Mouse (Mus musculus) limb, embryonic 10.5 days (tissue): ENCODE data around the gene Krcc1. TPM values are rescaled to one million over a fixed set of nuclear protein-coding genes. Genes with fewer than 3 reads are reported as not detected.

Experiments
- DNase-seq: peaks from one replicate; pipeline ENCODE4 v3.0.0-alpha.2; 2017; ENCODE audit warnings: low spot score
- H3K27ac ChIP-seq: fragments of 300-500 bp; sonication (generic); 2 replicates; pipeline ENCODE4 v1.5.1; 2016; ENCODE audit warnings: mild to moderate bottlenecking
- H3K27me3 ChIP-seq: fragments of 300-500 bp; sonication (generic); 2 replicates; pipeline ENCODE4 v1.6.1; 2016; ENCODE audit warnings: low read depth, mild to moderate bottlenecking; ENCODE audit not compliant: poor library complexity, severe bottlenecking
- H3K36me3 ChIP-seq: fragments of 300-500 bp; sonication (generic); 2 replicates; pipeline ENCODE4 v1.6.1; 2016; ENCODE audit warnings: mild to moderate bottlenecking, moderate library complexity
- H3K4me1 ChIP-seq: fragments of 300-500 bp; sonication (generic); 2 replicates; pipeline ENCODE4 v1.6.1; 2016
- H3K4me3 ChIP-seq: fragments of 300-500 bp; sonication (generic); 2 replicates; pipeline ENCODE4 v1.5.1; 2016; ENCODE audit warnings: mild to moderate bottlenecking, moderate library complexity
- H3K9me3 ChIP-seq: fragments of 300-500 bp; sonication (generic); replicated peaks from 2 replicates; pipeline ENCODE4 v1.6.1; 2016; ENCODE audit warnings: mild to moderate bottlenecking
- WGBS: fragments of 180-500 bp; shearing (Covaris S2); methylation state at CpG from one replicate; pipeline ENCODE4 v1.1.7; 2016; 5-methylcytosine and 5-hydroxymethylcytosine counted together
- polyA plus RNA-seq: library from polyadenylated mRNA; unstranded; fragments of >200 nt; fragmentation: Nextera tagmentation; extraction: Ambion mirVana; gene quantifications from 2 replicates; pipeline ENCODE4 v1.2.1, GENCODE M21; 2016

Krcc1 gene
- polyA plus RNA-seq = 27.0 and 32.0 TPM in 2 replicates

DNA sequence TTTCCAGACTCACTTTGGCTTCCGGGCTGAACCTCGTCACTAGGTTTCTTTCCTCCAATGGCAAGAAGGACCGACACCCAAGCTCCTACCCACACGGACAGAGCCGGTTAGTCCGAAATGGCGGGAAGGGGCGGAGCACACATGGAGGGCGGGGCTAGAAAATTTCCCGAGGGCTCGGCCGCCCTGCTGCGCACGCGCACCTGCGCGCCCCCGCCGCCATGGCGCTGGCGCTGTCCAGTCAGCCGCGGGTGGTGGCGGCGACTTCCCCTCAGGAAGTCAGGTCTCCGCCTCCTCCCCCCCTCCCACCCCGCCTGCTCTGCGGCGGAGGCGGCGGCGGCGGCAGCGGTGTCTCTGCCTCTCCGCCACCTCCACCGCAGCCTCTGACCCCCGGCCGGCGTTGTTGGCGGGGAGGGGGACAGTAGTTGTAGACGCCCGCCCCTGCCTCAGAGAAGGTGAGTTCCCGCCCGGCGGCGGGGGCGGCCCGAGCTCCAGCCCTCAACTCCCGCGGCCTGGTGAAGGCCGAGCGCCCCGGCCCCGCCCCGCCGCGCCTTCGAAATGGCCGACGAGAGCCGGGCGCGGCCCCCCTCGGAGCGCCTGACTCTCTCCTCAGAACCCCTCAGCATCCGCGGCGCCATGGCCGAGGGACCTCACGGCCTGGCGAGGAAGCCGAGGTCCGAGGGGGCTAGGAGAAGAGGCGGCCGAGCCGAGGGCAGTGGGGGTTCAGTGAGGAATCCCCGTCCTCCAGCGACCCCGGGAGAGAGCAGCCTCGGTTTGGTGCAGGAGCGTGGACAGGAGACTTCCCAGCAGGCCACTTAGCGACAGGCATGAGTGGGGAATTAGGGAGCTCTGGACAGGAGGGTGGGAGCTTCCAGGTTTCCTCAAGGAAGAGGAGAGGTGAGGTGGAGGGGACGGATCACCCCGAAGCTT, at the start of gene Krcc1:
Gene Krcc1, plus strand, starts transcription at position 289 of the 927 bp plus-strand sequence.
- Histone ChIP-seq H3K36me3 (no peaks in the 10 kb centered on the region), H3K9me3 (no peaks in the 10 kb centered on the region), H3K27me3 (no peaks in the 10 kb centered on the region), H3K4me1 (peaks cover 18% of the 10 kb centered on the region), H3K4me3 (peak within 1 kb of the TSS; percentile 93), H3K27ac (peak within 1 kb of the TSS; percentile 98)
- whole genome bisulfite sequencing = under 1% methylated on average over 83 of the region's 84 CpGs
- DNase-seq = peak; percentile 95

DNA sequence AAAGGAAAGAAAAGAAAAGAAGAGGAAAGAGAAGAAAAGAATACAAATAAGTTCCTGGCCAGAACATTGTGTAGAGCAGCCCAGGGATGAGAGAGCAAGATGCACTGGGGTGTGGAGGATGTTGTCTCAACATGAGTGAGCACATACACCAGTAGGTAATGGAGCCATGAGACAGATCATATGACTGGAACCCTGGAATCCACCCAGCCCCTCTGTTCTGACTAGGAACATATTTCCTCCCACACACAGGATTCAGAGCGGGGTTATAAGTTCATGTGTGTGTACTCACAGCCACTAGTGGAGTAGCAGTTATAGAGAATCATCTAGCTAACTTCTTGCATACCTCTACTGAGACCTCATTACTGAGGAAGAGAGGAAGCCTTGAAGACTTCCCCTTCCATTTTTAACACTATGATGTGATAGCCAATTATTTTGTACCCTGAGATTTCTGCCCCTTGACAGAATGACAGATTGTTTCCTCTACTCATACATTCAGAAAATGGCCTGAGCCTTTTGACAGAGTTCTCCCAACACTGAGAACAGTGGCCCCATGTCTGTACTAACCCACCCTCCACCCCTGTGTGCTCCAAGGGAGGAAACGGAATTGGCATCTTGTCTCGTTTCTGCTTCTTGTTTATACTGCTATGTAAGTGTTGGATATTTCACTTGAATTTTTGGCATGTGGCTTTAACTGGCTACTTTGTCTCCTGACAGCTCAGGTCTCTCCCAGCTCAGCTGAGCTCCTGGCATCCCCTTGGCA, 47.1 kb upstream of the Krcc1 start:
- Histone ChIP-seq H3K36me3 (no peaks in the 10 kb centered on the region), H3K27me3 (no peaks in the 10 kb centered on the region), H3K4me1 (peaks cover 23% of the 10 kb centered on the region), H3K4me3 (no peak overlapping the region), H3K27ac (no peak overlapping the region), H3K9me3 (no peaks in the 10 kb centered on the region)
- no peak for DNase-seq
- WGBS = 82% methylated on average over 3 of the region's 3 CpGs

DNA sequence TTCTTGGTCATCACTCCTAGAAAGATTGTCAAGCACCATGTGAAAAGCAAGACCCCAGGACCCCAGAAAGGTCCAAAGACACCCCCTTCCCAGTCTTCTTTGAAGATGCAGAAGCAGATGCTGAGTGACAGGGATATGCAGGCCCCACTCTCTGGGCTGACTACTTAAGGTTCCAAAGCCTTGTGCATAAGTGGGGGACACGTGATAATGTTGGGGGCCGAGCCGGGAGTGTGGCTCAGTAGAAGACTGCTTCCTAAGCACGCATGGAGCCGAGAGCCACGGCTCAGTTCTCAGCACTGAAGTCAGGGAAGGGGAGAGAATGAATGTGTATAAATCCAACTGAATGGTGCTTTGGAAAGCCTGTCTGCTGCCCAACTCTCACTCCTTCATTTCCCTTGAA, 44.9 kb upstream of the Krcc1 start:
- 0 out of 2 replicates have a peak overlapping the region, but pooled peaks have one; percentile 19 for H3K27ac ChIP-seq
- no peaks in the 10 kb centered on the region for H3K27me3 ChIP-seq
- DNase-seq = no peak
- 36% methylated on average over 6 of the region's 6 CpGs for WGBS
- H3K4me3 ChIP-seq = no peak overlapping the region
- peaks cover 23% of the 10 kb centered on the region for H3K4me1 ChIP-seq
- no peaks in the 10 kb centered on the region for H3K9me3 ChIP-seq
- no peaks in the 10 kb centered on the region for H3K36me3 ChIP-seq

DNA sequence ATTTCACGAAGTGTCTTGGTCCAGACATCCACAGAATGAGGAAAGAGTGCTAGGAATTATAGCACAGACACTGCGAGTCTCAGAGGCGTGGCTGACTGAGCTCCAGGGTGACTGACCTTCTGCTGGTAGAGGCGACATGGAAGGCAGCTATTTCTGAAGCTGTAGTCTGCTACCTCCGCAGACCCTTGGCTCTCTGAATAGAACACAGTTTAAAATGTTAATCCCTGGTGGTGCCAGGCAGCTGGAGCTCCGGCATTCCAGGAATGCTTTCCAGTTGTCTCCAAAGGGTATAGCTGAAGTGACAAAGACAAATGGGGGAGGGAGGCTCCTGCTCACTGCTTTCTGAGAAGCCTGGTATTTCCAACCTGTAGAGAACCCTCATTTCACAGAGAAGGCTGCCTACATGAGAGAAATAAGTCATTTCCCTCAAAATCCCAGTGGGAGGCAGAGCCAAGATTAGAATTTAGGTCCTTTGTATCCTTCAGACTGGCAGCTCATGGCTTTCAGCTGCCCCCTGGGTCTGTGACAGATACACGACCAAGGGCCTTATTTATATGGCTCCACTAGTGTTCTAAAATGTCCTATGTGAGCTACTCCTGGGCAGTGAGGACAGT, 44.2 kb upstream of the Krcc1 start:
- Histone ChIP-seq H3K27ac (no peak overlapping the region), H3K4me1 (peaks cover 23% of the 10 kb centered on the region), H3K36me3 (no peaks in the 10 kb centered on the region), H3K4me3 (no peak overlapping the region), H3K9me3 (no peaks in the 10 kb centered on the region), H3K27me3 (no peaks in the 10 kb centered on the region)
- DNase-seq = no peak
- WGBS = 9% methylated on average over 7 of the region's 7 CpGs

DNA sequence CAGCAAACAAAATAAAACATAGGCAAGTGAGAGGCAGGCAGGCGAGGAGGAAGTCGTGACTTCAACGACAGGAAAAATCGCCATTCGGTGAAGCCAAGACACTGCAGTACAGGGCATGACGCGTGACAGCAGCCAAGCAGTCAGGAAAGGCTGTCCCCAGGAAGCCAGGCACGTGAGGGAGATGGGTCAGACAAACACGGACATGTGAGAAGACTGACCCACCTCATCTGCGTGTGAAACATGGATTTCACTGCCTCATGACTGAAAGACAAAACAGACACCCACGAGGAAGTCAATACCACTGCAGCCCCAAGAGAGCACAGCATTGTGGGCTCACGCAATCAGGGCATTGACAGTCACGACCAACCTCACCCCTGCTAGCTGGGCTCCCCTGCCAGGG, 36.4 kb upstream of the Krcc1 start:
- H3K4me1 ChIP-seq = no peaks in the 10 kb centered on the region
- H3K27me3 ChIP-seq = no peaks in the 10 kb centered on the region
- DNase-seq = no peak
- 86% methylated on average over 13 of the region's 13 CpGs for WGBS
- no peak overlapping the region for H3K27ac ChIP-seq
- H3K36me3 ChIP-seq = no peaks in the 10 kb centered on the region
- no peak overlapping the region for H3K4me3 ChIP-seq
- no peaks in the 10 kb centered on the region for H3K9me3 ChIP-seq

DNA sequence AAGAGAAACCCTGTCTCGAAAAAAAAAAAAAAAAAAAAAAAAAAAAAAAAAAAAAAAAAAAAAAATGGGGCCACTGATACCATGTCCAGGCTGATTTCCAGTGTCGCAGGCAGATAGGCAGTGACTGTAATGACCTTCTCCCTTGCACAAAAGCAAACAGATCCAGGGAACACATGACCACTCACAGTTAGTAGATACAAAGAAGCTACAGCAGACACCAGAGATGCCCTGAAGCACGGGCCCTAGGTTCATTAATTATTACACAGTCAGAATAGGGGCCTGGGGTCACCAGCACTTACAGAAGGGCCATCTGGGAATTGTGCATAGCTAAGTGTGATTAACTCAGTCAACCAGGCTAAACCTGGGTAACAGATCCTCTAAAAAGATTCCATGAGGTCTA, 35.5 kb upstream of the Krcc1 start:
- 63% methylated on average over 3 of the region's 3 CpGs for WGBS
- H3K27ac ChIP-seq = no peak overlapping the region
- H3K4me1 ChIP-seq = 0 out of 2 replicates have a peak, but pooled peaks cover under 1% of the 10 kb centered on the region
- DNase-seq = no peak
- no peaks in the 10 kb centered on the region for H3K36me3 ChIP-seq
- no peaks in the 10 kb centered on the region for H3K9me3 ChIP-seq
- no peak overlapping the region for H3K4me3 ChIP-seq
- no peaks in the 10 kb centered on the region for H3K27me3 ChIP-seq

DNA sequence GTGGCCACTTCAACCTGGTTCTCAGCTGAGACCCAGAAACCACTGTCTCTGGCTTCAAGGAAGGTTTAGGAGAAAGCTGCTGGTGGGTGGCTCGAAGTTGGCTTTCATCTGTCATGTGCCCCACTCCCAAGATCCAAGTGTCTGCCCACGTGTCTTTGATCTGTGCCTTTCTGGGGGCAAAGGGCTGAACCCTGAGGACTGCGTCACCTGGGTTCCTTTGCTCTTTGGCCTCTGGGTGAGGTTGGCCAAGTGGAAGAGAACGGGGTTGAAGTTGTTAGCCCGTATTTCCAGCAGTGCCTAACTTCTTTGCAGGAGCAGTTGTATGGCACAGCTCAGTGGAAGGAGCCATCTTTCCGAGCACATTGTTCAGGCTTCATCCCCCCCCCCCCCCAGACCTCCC, 35.0 kb upstream of the Krcc1 start:
- Histone ChIP-seq H3K4me3 (no peak overlapping the region), H3K27ac (no peak overlapping the region), H3K9me3 (no peaks in the 10 kb centered on the region), H3K4me1 (0 out of 2 replicates have a peak, but pooled peaks cover 2% of the 10 kb centered on the region), H3K36me3 (no peaks in the 10 kb centered on the region), H3K27me3 (no peaks in the 10 kb centered on the region)
- 67% methylated on average over 6 of the region's 6 CpGs for WGBS
- no peak for DNase-seq

DNA sequence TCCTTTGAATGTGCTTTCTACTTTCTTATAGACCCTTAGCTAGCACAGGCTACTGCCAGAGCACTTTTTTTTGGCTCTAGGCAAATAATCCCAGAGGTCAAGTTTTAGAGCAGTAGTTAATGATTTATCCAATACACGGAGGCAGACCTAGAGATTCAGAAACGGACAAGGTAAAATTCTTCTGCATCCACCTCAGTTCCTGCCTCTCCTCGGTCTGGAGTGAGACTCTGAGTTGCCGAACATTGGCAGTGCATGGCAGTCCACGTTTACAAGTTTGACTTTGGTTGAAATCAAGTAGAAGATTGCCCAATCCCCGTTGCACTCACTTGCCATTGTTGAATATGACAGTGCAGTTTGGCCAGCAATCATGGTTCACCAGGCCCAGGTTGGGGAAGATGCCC, 34.4 kb upstream of the Krcc1 start:
- 0 out of 2 replicates have a peak, but pooled peaks cover 2% of the 10 kb centered on the region for H3K4me1 ChIP-seq
- H3K27ac ChIP-seq = no peak overlapping the region
- no peak for DNase-seq
- WGBS = 88% methylated on average over 6 of the region's 6 CpGs
- no peaks in the 10 kb centered on the region for H3K36me3 ChIP-seq
- H3K27me3 ChIP-seq = no peaks in the 10 kb centered on the region
- no peak overlapping the region for H3K4me3 ChIP-seq
- no peaks in the 10 kb centered on the region for H3K9me3 ChIP-seq

DNA sequence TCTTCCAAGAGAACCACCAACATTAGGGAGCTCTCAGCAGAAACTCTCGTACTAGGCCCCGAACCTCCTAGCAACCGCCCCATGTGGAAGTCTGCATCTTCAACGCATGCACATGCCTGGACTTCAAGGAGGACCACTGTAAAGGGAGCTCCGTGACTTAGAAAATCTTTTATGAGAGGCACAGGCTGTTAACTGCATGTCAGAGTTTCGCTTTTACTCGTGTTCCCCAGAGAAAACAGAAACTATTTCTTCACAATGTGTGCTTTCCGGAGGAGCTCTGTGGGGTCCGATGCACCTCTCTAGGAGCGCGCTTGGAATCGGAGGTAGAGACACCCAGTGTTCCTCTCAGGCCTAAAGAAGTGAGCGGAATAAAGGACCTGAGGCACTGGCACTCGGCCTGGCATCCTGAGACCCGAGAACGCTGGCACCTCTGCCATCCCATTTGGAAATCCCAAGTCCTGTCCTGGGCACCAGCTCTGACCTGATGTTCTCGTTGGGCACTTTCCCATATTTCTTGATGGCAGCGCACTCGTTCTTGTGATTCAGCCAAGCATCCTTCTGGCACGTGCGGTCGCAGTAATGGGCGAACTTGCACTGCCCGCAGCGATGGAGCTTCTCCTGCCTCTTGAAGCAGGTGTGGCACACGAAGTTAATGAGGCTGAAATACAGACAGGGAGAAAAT, 32.3 kb upstream of the Krcc1 start:
- Histone ChIP-seq H3K27ac (no peak overlapping the region), H3K27me3 (no peaks in the 10 kb centered on the region), H3K4me1 (0 out of 2 replicates have a peak, but pooled peaks cover 2% of the 10 kb centered on the region), H3K36me3 (no peaks in the 10 kb centered on the region), H3K4me3 (no peak overlapping the region), H3K9me3 (no peaks in the 10 kb centered on the region)
- no peak for DNase-seq
- WGBS = 93% methylated on average over 26 of the region's 26 CpGs

DNA sequence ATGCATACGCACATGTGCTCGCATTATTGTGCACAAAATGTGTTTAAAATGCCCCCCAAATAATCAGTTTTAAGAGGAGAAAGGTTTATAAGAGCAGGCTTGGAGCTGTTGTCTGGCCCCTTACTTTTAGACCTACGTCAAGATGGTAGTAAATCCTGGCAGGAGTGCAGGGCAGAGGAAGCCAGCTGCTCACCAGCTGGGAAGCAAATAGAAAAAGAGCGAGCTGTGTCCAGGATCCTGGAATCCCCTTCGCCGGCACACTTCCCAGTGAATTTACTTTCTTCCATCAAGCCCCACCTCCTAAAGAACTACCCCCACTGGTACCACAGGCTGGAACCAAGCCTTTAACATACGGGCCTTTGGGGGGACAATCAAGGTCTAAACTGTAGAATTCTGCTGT, 30.6 kb upstream of the Krcc1 start:
- Histone ChIP-seq H3K27me3 (no peaks in the 10 kb centered on the region), H3K27ac (no peak overlapping the region), H3K36me3 (no peaks in the 10 kb centered on the region), H3K4me1 (0 out of 2 replicates have a peak, but pooled peaks cover 2% of the 10 kb centered on the region), H3K4me3 (no peak overlapping the region), H3K9me3 (no peaks in the 10 kb centered on the region)
- WGBS = 74% methylated on average over 7 of the region's 7 CpGs
- DNase-seq = no peak

DNA sequence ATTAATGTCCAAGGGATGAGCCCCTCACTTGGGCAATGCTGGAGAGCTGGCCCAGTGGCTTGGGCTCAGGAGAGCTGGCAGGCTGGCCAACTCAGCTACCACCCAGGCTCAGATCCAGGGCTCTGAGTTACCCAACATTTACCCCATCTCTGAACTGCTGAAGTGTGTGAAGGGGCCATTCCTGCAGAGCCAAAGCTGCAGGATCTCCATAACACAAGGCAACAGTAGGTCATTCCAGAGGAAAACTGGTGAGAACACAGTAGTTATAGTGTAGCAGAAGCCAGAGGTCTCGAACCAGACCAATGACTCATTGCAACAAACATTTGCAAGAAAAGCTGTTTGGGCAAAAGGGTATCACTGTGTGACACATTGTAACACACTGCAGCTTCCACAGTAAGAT, 28.7 kb upstream of the Krcc1 start:
- H3K27ac ChIP-seq = no peak overlapping the region
- no peaks in the 10 kb centered on the region for H3K36me3 ChIP-seq
- no peaks in the 10 kb centered on the region for H3K9me3 ChIP-seq
- 97% methylated on average over 1 of the region's 1 CpGs for WGBS
- H3K27me3 ChIP-seq = no peaks in the 10 kb centered on the region
- 0 out of 2 replicates have a peak, but pooled peaks cover 2% of the 10 kb centered on the region for H3K4me1 ChIP-seq
- no peak for DNase-seq
- no peak overlapping the region for H3K4me3 ChIP-seq

DNA sequence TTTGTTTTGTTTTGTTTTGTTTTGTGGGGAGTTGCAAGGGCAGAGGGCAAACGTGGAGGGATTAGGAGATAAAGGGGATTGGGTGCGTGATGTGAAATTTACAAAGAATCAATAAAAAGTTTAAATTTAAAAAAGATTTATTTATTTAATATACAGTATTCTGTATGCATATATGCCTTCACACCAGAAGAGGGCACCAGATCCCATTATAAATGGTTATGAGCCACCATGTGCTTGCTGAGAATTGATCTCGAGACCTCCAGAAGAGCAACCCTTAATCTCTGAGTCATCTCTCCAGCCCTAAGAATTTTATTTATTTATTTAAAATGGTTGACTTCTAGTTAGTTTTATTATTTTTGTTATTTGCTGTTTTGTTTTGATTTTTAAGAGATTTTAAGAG, 28.2 kb upstream of the Krcc1 start:
- H3K27me3 ChIP-seq = no peaks in the 10 kb centered on the region
- no peak overlapping the region for H3K4me3 ChIP-seq
- no peak for DNase-seq
- H3K36me3 ChIP-seq = no peaks in the 10 kb centered on the region
- no peak overlapping the region for H3K27ac ChIP-seq
- 0 out of 2 replicates have a peak, but pooled peaks cover 2% of the 10 kb centered on the region for H3K4me1 ChIP-seq
- H3K9me3 ChIP-seq = no peaks in the 10 kb centered on the region
- 88% methylated on average over 3 of the region's 3 CpGs for WGBS
